Mouse (Mus musculus): ENCODE results near the gene Hdac5. TPM values are rescaled to one million over a fixed set of nuclear protein-coding genes. Genes with fewer than 3 reads are reported as not detected.

Hdac5 gene
- polyA plus RNA-seq, 1 experiment, result 96.3 TPM

GRCm38 (mm10) chr11:102241874-102242273 lies 11.9 kb upstream of the Hdac5 start:
- Histone ChIP-seq H3K4me3 (ENCODE audit: insufficient read depth, low read length) (no peak overlapping the region), H3K4me1 (ENCODE audit: control insufficient read depth, insufficient read depth, low read length) (peaks cover 18% of the 10 kb centered on the region), H3K27ac (ENCODE audit: insufficient read depth, low read depth, low read length) (no peak overlapping the region)
- TF ChIP-seq POLR2A (IDR thresholded peaks at IDR 0.05; ENCODE audit: borderline replicate concordance, low read depth, low read length) (no peak), CTCF (IDR thresholded peaks at IDR 0.05; ENCODE audit: low read depth, low read length) (no peak)

DNA sequence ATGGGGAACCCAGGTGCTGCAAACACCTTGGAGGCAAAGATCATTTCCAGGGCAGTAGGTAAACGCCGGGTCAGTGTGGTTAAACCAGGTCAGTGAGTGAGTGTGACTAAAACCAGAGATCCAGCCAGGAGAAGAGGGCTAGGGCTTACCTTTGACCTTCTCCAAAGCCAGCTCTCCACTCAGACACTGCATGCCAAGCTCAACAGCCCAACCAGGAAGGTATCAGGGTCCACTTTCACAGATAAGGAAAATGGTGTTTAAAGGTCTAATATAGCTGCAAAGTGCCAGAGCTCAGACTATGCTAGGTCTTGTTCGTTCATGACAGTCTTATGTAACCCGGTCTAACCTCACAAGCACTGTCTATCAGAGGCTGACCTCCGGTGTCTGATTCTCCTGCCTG lies 11.3 kb upstream of the Hdac5 start:
- H3K4me3 ChIP-seq (ENCODE audit: insufficient read depth, low read length), result no peak overlapping the region
- H3K27ac ChIP-seq (ENCODE audit: insufficient read depth, low read depth, low read length), result no peak overlapping the region
- TF ChIP-seq POLR2A (IDR thresholded peaks at IDR 0.05; ENCODE audit: borderline replicate concordance, low read depth, low read length) (no peak), CTCF (IDR thresholded peaks at IDR 0.05; ENCODE audit: low read depth, low read length) (no peak)
- peaks cover 17% of the 10 kb centered on the region for H3K4me1 ChIP-seq (ENCODE audit: control insufficient read depth, insufficient read depth, low read length)

DNA sequence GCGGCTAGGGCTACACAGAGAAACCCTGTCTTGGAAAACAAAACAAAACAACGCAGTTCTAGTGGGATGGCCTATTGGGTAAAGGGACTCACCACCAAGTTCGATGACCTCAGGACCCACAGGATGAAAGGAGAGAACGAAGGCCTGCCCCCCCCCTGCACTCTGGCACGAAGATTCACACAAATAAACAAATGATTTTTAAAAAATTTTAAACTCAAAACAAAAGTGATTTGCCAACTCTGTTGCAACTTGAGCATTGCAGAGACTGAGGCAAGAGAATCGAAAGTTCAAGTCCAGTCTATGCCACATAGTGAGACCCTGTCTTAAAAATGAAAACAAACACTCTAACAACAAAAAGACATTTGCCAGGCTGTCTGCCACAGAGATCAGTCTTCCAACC lies 10.7 kb upstream of the Hdac5 start:
- peaks cover 17% of the 10 kb centered on the region for H3K4me1 ChIP-seq (ENCODE audit: control insufficient read depth, insufficient read depth, low read length)
- TF ChIP-seq CTCF (IDR thresholded peaks at IDR 0.05; ENCODE audit: low read depth, low read length) (no peak), POLR2A (IDR thresholded peaks at IDR 0.05; ENCODE audit: borderline replicate concordance, low read depth, low read length) (no peak)
- H3K27ac ChIP-seq (ENCODE audit: insufficient read depth, low read depth, low read length), result no peak overlapping the region
- no peak overlapping the region for H3K4me3 ChIP-seq (ENCODE audit: insufficient read depth, low read length)

GRCm38 (mm10) chr11:102236022-102236421 lies 6.1 kb upstream of the Hdac5 start:
- no peak overlapping the region for H3K27ac ChIP-seq (ENCODE audit: insufficient read depth, low read depth, low read length)
- TF ChIP-seq POLR2A (IDR thresholded peaks at IDR 0.05; ENCODE audit: borderline replicate concordance, low read depth, low read length), result no peak
- no peak for TF ChIP-seq CTCF (IDR thresholded peaks at IDR 0.05; ENCODE audit: low read depth, low read length)
- H3K4me1 ChIP-seq (ENCODE audit: control insufficient read depth, insufficient read depth, low read length), result peaks cover 13% of the 10 kb centered on the region

DNA sequence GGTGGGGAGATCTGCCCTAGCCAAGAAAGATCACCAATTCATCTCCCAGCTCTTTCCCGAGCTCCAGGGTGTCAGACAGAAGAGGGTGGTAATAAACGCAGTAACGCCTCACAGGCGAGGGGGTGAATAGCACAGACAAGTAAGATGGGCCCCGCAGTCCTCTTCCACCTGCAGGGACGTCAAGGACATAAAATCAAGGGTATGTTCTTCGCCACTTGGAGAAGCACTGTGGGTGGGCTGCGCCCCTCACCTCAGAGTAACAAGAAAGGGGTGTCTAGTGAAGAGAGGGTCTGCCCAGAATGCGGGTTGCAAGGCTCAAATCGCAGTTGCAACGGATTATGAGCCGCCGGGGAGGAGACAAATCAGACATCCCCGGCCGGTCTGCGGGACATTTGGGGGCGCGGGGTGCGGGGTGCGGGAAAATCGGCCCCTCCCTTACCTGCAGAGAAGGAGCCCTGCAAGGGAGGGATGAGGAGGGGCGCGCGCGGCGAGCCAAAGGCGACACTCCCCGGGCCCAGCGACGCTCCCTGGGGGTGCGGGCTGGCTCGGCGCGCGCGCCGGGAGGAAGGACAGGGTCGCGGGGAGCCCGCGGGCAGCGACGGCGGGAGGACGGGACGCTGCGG lies 524 bp downstream of the Hdac5 start:
- no peak for TF ChIP-seq POLR2A (IDR thresholded peaks at IDR 0.05; ENCODE audit: borderline replicate concordance, low read depth, low read length)
- no peak for TF ChIP-seq CTCF (IDR thresholded peaks at IDR 0.05; ENCODE audit: low read depth, low read length)
- H3K4me3 ChIP-seq (ENCODE audit: insufficient read depth, low read length), result peak overlapping the region; percentile 99
- peak overlapping the region; percentile 96 for H3K27ac ChIP-seq (ENCODE audit: insufficient read depth, low read depth, low read length)
- peaks cover 21% of the 10 kb centered on the region for H3K4me1 ChIP-seq (ENCODE audit: control insufficient read depth, insufficient read depth, low read length)

More at GRCm38 (mm10) chr11:102236022-102236421, 6.1 kb upstream of the Hdac5 start:
- H3K4me3 ChIP-seq (ENCODE audit: insufficient read depth, low read length), result no peak overlapping the region

DNA sequence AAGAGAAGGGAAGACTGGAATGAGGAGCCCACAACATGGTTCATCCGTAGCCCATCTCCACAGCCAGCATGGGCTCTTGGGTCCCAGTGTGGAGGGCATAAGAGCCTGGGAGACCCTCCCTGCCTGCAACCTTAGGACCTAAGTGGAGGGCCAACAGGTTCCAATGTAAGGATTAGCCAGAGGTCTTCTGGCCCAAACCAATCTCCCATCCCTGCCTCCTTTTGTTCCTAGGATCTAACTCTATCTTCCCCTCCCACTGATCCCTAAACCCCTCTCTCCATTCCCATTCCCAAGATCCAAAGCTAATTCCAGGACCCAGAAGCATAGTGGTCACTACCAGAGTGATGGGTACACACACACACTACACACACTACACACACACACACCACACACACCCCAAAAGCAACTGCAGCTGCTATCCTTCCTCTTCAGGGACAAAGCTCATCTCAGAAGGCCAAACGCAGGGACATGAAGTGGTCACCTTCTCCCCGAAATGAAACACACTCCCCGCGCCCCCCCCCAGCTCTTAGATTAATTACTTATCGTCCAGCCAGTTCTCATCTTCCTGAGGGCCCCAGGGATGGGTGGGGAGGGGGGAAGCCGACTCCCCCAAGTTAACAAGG lies 1.2 kb downstream of the Hdac5 start:
- TF ChIP-seq POLR2A (IDR thresholded peaks at IDR 0.05; ENCODE audit: borderline replicate concordance, low read depth, low read length) (no peak), CTCF (IDR thresholded peaks at IDR 0.05; ENCODE audit: low read depth, low read length) (no peak)
- H3K4me3 ChIP-seq (ENCODE audit: insufficient read depth, low read length), result peak overlapping the region; percentile 99
- no peak overlapping the region for H3K27ac ChIP-seq (ENCODE audit: insufficient read depth, low read depth, low read length)
- peaks cover 21% of the 10 kb centered on the region for H3K4me1 ChIP-seq (ENCODE audit: control insufficient read depth, insufficient read depth, low read length)

DNA sequence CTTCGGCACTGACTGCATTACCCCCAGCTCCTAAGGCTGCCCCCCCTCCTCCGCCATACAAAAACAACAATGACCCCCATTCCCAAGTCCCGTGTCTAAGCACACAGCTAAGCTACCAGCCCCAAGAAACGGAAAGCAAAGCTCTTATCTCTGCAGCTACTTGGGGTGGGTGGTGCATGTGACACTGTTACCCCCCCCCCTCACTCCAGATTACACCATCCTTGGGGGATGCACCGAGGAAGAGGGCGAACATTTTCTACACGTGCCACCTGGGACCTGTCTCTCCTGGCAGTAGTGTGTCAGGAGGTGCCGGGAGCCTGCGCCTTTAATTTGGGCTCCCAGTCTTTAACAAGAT lies 1.8 kb downstream of the Hdac5 start:
- TF ChIP-seq POLR2A (IDR thresholded peaks at IDR 0.05; ENCODE audit: borderline replicate concordance, low read depth, low read length) (no peak), CTCF (IDR thresholded peaks at IDR 0.05; ENCODE audit: low read depth, low read length) (no peak)
- Histone ChIP-seq H3K27ac (ENCODE audit: insufficient read depth, low read depth, low read length) (no peak overlapping the region), H3K4me3 (ENCODE audit: insufficient read depth, low read length) (peak overlapping the region; percentile 99; the same call in 1 of the 2 replicates), H3K4me1 (ENCODE audit: control insufficient read depth, insufficient read depth, low read length) (peaks cover 21% of the 10 kb centered on the region)

GRCm38 (mm10) chr11:102227270-102228190 lies 2.4 kb downstream of the Hdac5 start:
- TF ChIP-seq CTCF (IDR thresholded peaks at IDR 0.05; ENCODE audit: low read depth, low read length) (no peak), POLR2A (IDR thresholded peaks at IDR 0.05; ENCODE audit: borderline replicate concordance, low read depth, low read length) (no peak)
- H3K27ac ChIP-seq (ENCODE audit: insufficient read depth, low read depth, low read length), result no peak overlapping the region
- peaks cover 26% of the 10 kb centered on the region for H3K4me1 ChIP-seq (ENCODE audit: control insufficient read depth, insufficient read depth, low read length)
- no peak overlapping the region for H3K4me3 ChIP-seq (ENCODE audit: insufficient read depth, low read length)

DNA sequence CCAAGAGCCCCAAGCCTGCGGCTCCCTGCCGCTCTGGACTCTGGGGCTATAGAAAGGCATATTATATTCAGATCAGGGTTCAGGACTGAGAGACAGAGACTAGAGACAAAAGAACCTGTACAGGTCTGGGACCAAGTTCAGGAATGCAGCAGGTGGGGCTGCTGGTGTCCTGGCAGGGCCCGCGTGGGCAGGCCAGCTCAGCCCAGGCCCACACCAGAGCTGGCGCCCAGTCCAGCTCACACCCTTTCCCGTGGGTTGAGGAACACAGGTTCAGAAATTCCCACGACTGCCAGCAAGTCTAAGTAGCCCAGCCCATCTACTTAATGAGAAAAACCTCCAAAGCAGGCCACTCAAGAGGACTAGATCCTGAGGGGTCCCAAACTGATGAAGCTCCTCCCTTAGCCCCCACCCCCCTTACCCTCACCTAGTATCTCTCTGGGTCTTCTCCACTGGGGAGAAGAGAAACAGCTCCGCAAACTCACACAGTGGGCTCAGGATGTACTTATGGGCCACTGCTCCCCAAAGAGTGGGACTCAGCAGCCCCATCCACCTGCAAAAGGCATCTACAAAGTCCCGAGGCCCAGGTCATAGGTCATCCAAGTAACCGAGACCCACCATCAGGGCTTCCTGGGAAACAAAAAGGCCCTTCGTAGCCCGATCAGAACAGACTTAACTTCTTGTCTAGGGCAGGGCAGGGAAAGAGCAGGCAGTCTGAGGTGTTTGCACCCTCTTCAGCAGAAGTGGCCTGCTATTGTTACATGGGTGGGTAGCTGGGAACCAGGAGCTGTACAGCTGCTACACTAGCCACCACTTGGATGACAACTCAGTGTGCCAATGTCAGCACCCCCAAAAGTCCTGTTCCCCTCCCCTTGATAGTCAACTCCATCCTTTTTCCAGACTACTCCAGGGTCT lies 3.6 kb downstream of the Hdac5 start:
- no peak for TF ChIP-seq POLR2A (IDR thresholded peaks at IDR 0.05; ENCODE audit: borderline replicate concordance, low read depth, low read length)
- no peak for TF ChIP-seq CTCF (IDR thresholded peaks at IDR 0.05; ENCODE audit: low read depth, low read length)
- Histone ChIP-seq H3K4me3 (ENCODE audit: insufficient read depth, low read length) (no peak overlapping the region), H3K27ac (ENCODE audit: insufficient read depth, low read depth, low read length) (no peak overlapping the region), H3K4me1 (ENCODE audit: control insufficient read depth, insufficient read depth, low read length) (peaks cover 37% of the 10 kb centered on the region)
